Mouse (Mus musculus): ENCODE measurements around the gene Cstf2t. TPM values are rescaled to one million over a fixed set of nuclear protein-coding genes. Genes with fewer than 3 reads are reported as not detected.

The Cstf2t gene
- total RNA-seq, 2 experiments from 2014 or later, result 26.6 to 32.2 TPM

GRCm38 (mm10) chr19:31132614-31133013 lies 50.0 kb downstream of the Cstf2t start:
- DNase-seq (ENCODE audit: low spot score), result no peak
- intact Hi-C loops (cut with DNase I), result no loop called here

GRCm38 (mm10) chr19:31136316-31136715 lies 53.7 kb downstream of the Cstf2t start:
- DNase-seq (ENCODE audit: low spot score), result no peak
- intact Hi-C loops (cut with DNase I), result no loop called here

Measured in heart, postnatal 25 days (tissue).